Mouse (Mus musculus): ENCODE data around the gene Rrp36. TPM values are rescaled to one million over a fixed set of nuclear protein-coding genes. Genes with fewer than 3 reads are reported as not detected.

Rrp36 gene
- 23.1 and 32.5 TPM in 2 replicates for polyA plus RNA-seq (2012; ENCODE audit: low replicate concordance)

GRCm38 (mm10) chr17:46673850-46674529, at the start of gene Rrp36:
Rrp36 (minus strand) TSS chr17:46674352.

GRCm38 (mm10) chr17:46710959-46711597, 36.9 kb upstream of the Rrp36 start, which contains the start of gene Pex6:
Pex6 (plus strand) TSS chr17:46711463.

DNA sequence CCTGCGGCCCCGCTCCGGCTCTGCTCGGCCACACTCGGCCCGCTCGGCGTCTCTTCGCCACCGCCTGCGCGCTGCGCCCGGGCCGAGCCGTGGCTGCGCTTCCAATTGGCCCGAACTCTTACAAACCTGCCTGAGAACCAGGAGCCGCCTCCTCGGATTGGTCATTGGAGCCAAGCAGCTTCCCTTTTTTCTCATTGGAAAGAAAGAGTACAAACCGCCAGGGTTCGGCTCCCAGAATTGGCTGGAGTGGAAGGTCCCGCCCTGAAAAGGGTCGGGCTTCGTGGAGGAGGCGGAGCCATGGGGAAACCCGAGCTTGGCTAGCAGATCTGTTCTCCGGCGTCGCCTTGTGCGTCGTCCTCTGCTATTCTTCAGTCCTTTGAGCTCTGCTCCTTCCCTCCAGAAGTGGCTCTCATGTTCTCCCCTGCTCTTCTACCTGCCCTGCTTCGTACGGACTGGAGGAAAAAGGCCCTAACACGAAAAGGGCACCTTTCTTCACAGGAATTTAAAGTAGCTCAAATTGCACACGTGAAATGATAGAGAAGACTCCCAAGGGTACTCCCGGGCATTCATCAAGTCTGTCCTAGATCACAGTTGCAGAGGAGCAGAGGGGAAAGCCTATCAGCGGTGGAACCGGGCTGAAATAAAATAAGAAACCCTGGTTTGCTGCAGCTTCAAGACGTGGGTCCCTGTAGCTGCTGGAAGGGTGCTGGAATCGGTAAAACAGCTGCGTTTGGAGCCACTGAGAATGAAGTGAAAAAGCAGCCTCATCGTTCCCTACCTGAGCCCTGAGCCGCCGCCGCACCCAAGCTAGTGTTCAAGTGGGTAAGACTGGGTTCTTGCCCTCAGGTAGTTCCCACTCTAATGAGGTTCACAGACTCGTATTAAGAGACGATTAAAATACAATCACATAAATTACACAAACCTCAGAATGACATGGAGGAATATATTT, 31.0 kb upstream of the Rrp36 start, which contains the start of gene Ppp2r5d:
Gene Ppp2r5d, minus strand, starts transcription at position 225 of the 949 bp plus-strand sequence.

DNA sequence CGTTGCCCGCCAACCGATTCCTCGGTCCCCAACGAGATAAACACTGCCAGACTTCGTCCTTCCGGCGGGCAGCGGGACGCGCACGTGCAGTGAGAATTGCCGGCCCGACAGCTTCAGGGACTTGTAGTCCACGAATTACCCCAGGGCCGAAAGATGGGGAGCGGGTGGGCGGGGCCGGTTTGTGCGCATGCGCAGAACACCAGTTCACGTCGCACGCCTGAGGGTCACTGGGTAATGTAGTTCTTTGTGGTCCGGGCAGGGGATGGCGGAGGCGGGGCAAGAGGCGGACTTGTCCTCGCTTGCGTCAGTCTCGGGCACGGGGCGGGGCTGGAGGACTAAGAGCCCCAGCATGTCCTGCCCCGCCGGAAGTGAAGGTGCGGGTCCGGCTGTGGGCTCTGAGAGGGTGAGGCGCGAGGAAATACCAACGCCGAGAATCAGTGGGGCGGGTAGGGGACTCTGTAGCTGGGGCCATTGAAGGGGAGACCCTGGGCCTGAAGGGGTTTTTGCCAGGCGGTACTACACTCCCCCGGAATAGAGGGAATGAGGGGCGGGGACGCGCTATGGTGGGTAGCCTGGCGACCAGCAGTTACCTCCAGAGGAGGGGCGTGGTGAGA, 6.7 kb upstream of the Rrp36 start, which contains the start of gene Klhdc3:
Gene Klhdc3, minus strand, starts transcription at position 155 of the 614 bp plus-strand sequence.

DNA sequence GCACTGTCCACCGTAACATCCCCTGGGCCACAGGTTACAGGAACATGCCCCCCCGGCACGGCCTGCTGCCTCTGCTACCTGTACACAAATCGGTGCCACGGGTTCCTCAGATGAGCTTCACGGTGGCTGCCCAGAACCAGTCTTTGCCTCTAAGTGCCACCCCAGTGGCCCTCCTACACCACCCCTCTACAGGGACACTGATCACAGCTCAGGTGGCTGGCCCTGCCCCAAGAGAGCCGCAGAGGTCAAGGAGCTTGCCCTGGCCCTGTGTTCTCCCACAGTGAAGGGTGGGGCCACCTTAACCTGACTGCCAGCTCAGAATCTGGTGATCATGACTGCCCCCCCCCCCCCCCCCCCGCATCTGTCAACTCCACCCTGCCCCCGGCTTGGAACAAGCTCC, 4.3 kb upstream of the Rrp36 start, which contains the start of gene Mea1:
Gene Mea1, plus strand, starts transcription at position 378 of the 400 bp plus-strand sequence.

DNA sequence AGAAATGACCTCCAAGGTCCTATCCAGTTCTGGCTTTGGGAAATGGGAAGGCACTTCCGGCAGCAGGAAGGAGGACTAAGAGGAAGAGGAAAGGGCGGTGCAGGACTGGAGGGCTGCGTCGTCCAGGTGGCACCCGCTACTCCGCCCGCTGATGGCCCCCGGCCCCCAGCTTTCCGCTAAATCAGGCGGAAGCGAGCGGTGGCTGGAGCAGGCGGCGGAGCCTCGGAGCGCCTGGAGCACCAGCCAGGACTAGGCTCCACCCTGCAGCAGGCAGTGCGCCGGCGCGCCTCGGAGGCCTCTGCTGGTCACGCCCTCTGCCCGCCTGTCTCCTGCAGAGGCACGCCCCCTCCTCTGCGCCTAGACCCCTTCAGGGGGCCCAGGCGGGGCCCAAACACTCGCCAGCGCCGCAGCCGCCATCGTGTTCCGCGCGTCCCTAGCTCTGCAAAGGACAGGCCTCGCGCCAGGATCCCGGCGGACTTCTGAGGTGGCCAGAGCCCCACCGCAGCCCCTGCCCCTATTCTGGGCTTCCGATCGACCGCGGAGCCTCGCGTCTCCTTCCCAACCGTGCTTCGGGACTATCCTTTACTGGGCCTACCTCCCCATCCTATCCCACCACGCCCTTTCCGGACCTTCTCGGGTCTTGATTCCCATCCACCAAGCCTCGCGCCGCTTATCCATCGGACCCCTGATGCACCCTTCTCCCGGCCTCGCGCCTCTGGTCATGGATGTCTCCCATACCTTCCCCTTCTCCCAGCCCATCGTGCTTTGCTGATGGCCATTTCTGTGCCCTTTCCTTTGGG, 23.7 kb downstream of the Rrp36 start, which contains the start of gene Cul7:
Gene Cul7, plus strand, starts transcription at position 106 of the 800 bp plus-strand sequence.

GRCm38 (mm10) chr17:46645561-46646321, 28.4 kb downstream of the Rrp36 start, which contains the start of the genes Klc4 and Mrpl2:
Klc4 (minus strand) TSS chr17:46646022.
Mrpl2 (plus strand) TSS chr17:46646229.

GRCm38 (mm10) chr17:46628791-46629684, 45.1 kb downstream of the Rrp36 start, which contains the start of gene Ptk7:
Ptk7 (minus strand) TSS chr17:46629504.

Other genes starting within 250 kb of the Rrp36 start
- gene Crip3, start 245.4 kb downstream of the Rrp36 start, polyA plus RNA-seq (2012; ENCODE audit: low replicate concordance), result 2.9 and 3.6 TPM in 2 replicates
- gene Slc22a7, start 235.9 kb downstream of the Rrp36 start, polyA plus RNA-seq (2012; ENCODE audit: low replicate concordance), result not detected in 2 replicates
- gene Ttbk1, start 186.7 kb downstream of the Rrp36 start, polyA plus RNA-seq (2012; ENCODE audit: low replicate concordance), result 3.0 and 6.6 TPM in 2 replicates
- gene Dnph1, start 177.6 kb downstream of the Rrp36 start, polyA plus RNA-seq (2012; ENCODE audit: low replicate concordance), result 1.2 and 3.1 TPM in 2 replicates
- gene Cul9, start 128.0 kb downstream of the Rrp36 start, polyA plus RNA-seq (2012; ENCODE audit: low replicate concordance), result 13.9 and 26.4 TPM in 2 replicates
- gene Srf, start 118.2 kb downstream of the Rrp36 start, polyA plus RNA-seq (2012; ENCODE audit: low replicate concordance), result 156 and 269 TPM in 2 replicates
- 0.14 and 0.42 TPM in 2 replicates for gene Ptk7, start 44.8 kb downstream of the Rrp36 start, polyA plus RNA-seq (2012; ENCODE audit: low replicate concordance)
- 18.7 and 38.4 TPM in 2 replicates for gene Klc4, start 28.3 kb downstream of the Rrp36 start, polyA plus RNA-seq (2012; ENCODE audit: low replicate concordance)
- 255 and 478 TPM in 2 replicates for gene Mrpl2, start 28.1 kb downstream of the Rrp36 start, polyA plus RNA-seq (2012; ENCODE audit: low replicate concordance)
- gene Cul7, start 24.0 kb downstream of the Rrp36 start, polyA plus RNA-seq (2012; ENCODE audit: low replicate concordance), result 12.2 and 17.3 TPM in 2 replicates
- 79.8 and 115 TPM in 2 replicates for gene Mea1, start 4.4 kb upstream of the Rrp36 start, polyA plus RNA-seq (2012; ENCODE audit: low replicate concordance)
- 113 and 240 TPM in 2 replicates for gene Klhdc3, start 6.6 kb upstream of the Rrp36 start, polyA plus RNA-seq (2012; ENCODE audit: low replicate concordance)
- gene Ppp2r5d, start 30.8 kb upstream of the Rrp36 start, polyA plus RNA-seq (2012; ENCODE audit: low replicate concordance), result 46.9 and 60.4 TPM in 2 replicates
- gene Pex6, start 37.1 kb upstream of the Rrp36 start, polyA plus RNA-seq (2012; ENCODE audit: low replicate concordance), result 42.8 and 56.8 TPM in 2 replicates
- 0.85 and 1.8 TPM in 2 replicates for gene Gnmt, start 54.8 kb upstream of the Rrp36 start, polyA plus RNA-seq (2012; ENCODE audit: low replicate concordance)
- 189 and 315 TPM in 2 replicates for gene Cnpy3, start 77.9 kb upstream of the Rrp36 start, polyA plus RNA-seq (2012; ENCODE audit: low replicate concordance)
- gene Ptcra, start 89.4 kb upstream of the Rrp36 start, polyA plus RNA-seq (2012; ENCODE audit: low replicate concordance), result 0.14 and 0.18 TPM in 2 replicates
- 65.1 and 146 TPM in 2 replicates for gene 2310039H08Rik, start 98.3 kb upstream of the Rrp36 start, polyA plus RNA-seq (2012; ENCODE audit: low replicate concordance)
- 3.3 and 8.9 TPM in 2 replicates for gene Rpl7l1, start 108.3 kb upstream of the Rrp36 start, polyA plus RNA-seq (2012; ENCODE audit: low replicate concordance)
- 34.9 and 36.9 TPM in 2 replicates for gene Bicral, start 184.1 kb upstream of the Rrp36 start, polyA plus RNA-seq (2012; ENCODE audit: low replicate concordance)
- 22.4 and 41.4 TPM in 2 replicates for gene Tbcc, start 216.3 kb upstream of the Rrp36 start, polyA plus RNA-seq (2012; ENCODE audit: low replicate concordance)
- gene Prph2, start 236.1 kb upstream of the Rrp36 start, polyA plus RNA-seq (2012; ENCODE audit: low replicate concordance), result not detected in 2 replicates

All from hematopoietic multipotent progenitor cell, adult 10-12 weeks (in vitro differentiated cells).